Mouse (Mus musculus) spleen, adult 2 months (tissue): ENCODE data around the gene Map3k3.

ENCODE experiments used
- CTCF ChIP-seq: fragments of 200-500 bp; IDR thresholded peaks from 2 replicates; pipeline ENCODE4 v1.5.1; 2011; ENCODE audit warnings: mild to moderate bottlenecking, inconsistent platforms; ENCODE audit not compliant: insufficient read depth, insufficient read length, insufficient replicate concordance; ENCODE audit errors: extremely low read depth
- POLR2A ChIP-seq: fragments of 200-500 bp; IDR thresholded peaks from 2 replicates; pipeline ENCODE4 v1.6.1; 2011; ENCODE audit warnings: low read depth, low read length, inconsistent platforms

DNA sequence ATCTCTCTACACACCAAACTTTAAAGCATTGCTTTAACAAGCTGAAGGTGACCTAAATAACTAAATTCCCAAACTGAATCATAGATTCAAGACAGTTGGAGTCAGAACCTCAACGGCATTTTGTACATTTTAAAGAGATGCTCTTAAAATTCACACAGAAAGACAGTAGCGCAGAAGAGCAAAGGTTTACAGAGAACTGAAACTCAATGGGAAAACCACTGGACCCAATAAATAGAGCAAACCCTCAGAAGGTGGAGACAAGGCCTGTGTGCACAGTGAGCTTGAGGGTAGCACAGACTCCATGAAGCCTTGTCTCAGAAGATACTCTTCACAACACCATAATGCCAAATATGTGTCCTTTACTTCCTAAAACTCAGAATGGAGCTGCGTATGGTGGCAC, 38.6 kb upstream of the Map3k3 start:
- TF ChIP-seq CTCF (no peak), POLR2A (no peak)
